Mouse (Mus musculus): ENCODE measurements at regions not wholly inside any gene's neighbourhood (a gene's known extent, or its start where the extent isn't known, plus 50 kb on each side); places are given as distances from the start of the nearest gene placed in this dataset.

DNA sequence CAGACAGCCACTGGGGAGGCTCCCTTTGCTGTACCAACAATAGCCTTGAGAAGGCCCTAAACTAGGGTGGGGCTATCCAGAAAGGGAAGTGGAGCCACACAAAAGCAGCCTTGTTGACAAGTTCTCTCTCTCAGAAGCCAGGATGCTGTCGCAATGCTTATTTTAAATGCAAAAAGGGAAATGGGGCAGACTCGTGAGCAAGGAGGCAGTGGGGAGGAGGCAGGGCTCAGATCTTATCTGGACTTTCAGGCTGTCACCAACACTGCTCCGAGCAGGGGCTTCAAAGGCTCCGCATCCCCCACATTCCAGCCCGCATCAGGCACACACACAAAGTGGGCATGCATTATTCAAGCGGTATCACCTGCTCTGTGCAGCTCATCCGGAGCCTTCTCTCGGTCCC is 648.3 kb downstream of the Vrk1 start:
- ATAC-seq (ENCODE audit: insufficient number of reproducible peaks, low FRiP score, low TSS enrichment, low read depth) (no peak), DNase-seq (ENCODE audit: low spot score) (no peak)
- no peaks in the 10 kb centered on the region for H3K27me3 ChIP-seq (ENCODE audit: control insufficient read depth, insufficient read depth, low read length)
- no peaks in the 10 kb centered on the region for H3K36me3 ChIP-seq (ENCODE audit: control insufficient read depth, insufficient read depth, low read length)
- H3K27ac ChIP-seq (replicated peaks; ENCODE audit: low read depth, low read length), result no peak overlapping the region
- WGBS, result 32% methylated on average over 8 of the region's 8 CpGs
- H3K4me2 ChIP-seq (ENCODE audit: low read depth, severe bottlenecking), result no peak overlapping the region
- no peaks in the 10 kb centered on the region for H3K9me3 ChIP-seq (ENCODE audit: control insufficient read depth, low read length)
- no peaks in the 10 kb centered on the region for H3K4me1 ChIP-seq (ENCODE audit: control insufficient read depth, insufficient read depth, low read length)
- no peak overlapping the region for H3K9ac ChIP-seq (ENCODE audit: low read length)
- no peak overlapping the region for H3K4me3 ChIP-seq (ENCODE audit: low read depth, low read length)

DNA sequence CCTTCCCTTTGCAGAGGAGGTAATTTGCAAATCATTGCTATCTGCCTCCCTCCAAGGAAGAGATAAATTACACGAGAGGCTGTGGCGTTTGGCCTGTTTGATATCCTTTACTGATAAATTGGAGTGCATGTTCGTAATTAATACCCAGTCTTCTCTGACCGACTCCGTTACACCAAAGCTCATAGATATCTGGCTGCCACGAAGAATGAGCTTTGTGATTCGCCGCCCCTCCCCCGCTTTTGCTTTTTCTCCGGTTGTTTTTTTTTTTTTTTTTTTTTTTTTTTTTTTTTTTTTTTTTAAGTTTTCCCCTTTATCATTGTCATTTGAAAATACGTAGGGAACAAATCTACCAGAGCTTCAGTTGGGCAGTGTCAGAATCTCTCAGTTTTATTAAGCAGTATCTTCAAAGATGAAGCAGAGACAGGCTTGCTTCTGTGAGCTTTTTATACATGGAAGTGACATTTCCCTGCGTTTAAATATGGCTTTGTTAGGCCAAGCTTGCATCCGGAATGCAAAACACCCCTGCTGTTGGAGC is 663.3 kb downstream of the Vrk1 start:
- H3K4me1 ChIP-seq (ENCODE audit: control insufficient read depth, insufficient read depth, low read length), result peaks cover 20% of the 10 kb centered on the region
- ATAC-seq (ENCODE audit: insufficient number of reproducible peaks, low FRiP score, low TSS enrichment, low read depth) (no peak), DNase-seq (ENCODE audit: low spot score) (peak; percentile 45)
- H3K36me3 ChIP-seq (ENCODE audit: control insufficient read depth, insufficient read depth, low read length), result no peaks in the 10 kb centered on the region
- no peak overlapping the region for H3K27ac ChIP-seq (replicated peaks; ENCODE audit: low read depth, low read length)
- 17% methylated on average over 13 of the region's 13 CpGs for WGBS
- H3K9me3 ChIP-seq (ENCODE audit: control insufficient read depth, low read length), result no peaks in the 10 kb centered on the region
- no peak overlapping the region for H3K9ac ChIP-seq (ENCODE audit: low read length)
- no peak overlapping the region for H3K4me3 ChIP-seq (ENCODE audit: low read depth, low read length)
- H3K27me3 ChIP-seq (ENCODE audit: control insufficient read depth, insufficient read depth, low read length), result no peaks in the 10 kb centered on the region
- H3K4me2 ChIP-seq (ENCODE audit: low read depth, severe bottlenecking), result 0 out of 2 replicates have a peak overlapping the region, but pooled peaks have one; percentile 8

DNA sequence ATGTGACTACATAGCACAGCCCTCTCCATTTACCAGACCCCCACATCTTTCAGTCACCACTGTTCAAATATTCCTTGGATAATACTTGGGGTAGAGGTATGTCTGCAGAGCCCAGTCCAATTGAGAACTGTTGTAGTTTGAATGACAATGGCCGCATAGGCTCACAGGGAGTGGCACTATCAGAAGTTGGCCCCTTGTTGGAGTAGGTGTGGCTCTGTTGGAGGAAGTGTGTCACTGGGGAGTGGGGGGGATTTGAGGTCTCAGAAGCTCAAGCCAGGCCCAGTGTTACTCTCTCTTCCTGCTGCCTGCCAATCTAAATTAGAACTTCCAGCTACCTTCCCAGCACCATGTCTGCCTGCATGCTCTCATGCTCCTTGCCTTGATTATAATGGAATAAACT is 664.7 kb downstream of the Vrk1 start:
- Histone ChIP-seq H3K27ac (replicated peaks; ENCODE audit: low read depth, low read length) (no peak overlapping the region), H3K9ac (ENCODE audit: low read length) (no peak overlapping the region), H3K4me1 (ENCODE audit: control insufficient read depth, insufficient read depth, low read length) (peaks cover 20% of the 10 kb centered on the region), H3K9me3 (ENCODE audit: control insufficient read depth, low read length) (no peaks in the 10 kb centered on the region), H3K27me3 (ENCODE audit: control insufficient read depth, insufficient read depth, low read length) (no peaks in the 10 kb centered on the region), H3K4me2 (ENCODE audit: low read depth, severe bottlenecking) (no peak overlapping the region), H3K4me3 (ENCODE audit: low read depth, low read length) (no peak overlapping the region), H3K36me3 (ENCODE audit: control insufficient read depth, insufficient read depth, low read length) (no peaks in the 10 kb centered on the region)
- WGBS, result 97% methylated on average over 1 of the region's 1 CpGs
- ATAC-seq (ENCODE audit: insufficient number of reproducible peaks, low FRiP score, low TSS enrichment, low read depth), result no peak
- no peak for DNase-seq (ENCODE audit: low spot score)

DNA sequence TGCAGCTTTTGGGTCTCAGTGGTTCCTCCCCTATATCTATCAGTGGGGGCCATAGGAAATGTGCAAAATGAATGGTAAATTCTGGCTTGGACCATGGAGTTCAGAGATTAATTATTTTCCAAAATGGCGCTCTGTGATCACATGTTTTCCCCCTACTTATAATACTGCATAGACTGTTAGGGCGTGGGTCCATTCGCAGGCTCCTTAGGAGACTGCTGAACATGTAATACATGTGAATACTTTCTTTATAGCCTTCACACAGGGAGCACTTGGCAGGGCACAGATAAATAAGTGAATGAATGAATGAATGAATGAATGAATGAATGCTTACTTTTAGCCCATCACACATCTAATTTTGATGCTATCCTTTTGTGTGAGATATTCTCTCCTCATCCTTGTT is 666.1 kb downstream of the Vrk1 start:
- 0 out of 2 replicates have a peak overlapping the region, but pooled peaks have one; percentile 45 for H3K27ac ChIP-seq (replicated peaks; ENCODE audit: low read depth, low read length)
- no peak overlapping the region for H3K9ac ChIP-seq (ENCODE audit: low read length)
- H3K36me3 ChIP-seq (ENCODE audit: control insufficient read depth, insufficient read depth, low read length), result no peaks in the 10 kb centered on the region
- ATAC-seq (ENCODE audit: insufficient number of reproducible peaks, low FRiP score, low TSS enrichment, low read depth) (peak; percentile 60), DNase-seq (ENCODE audit: low spot score) (no peak)
- WGBS, result 82% methylated on average over 3 of the region's 3 CpGs
- peaks cover 20% of the 10 kb centered on the region for H3K4me1 ChIP-seq (ENCODE audit: control insufficient read depth, insufficient read depth, low read length)
- H3K9me3 ChIP-seq (ENCODE audit: control insufficient read depth, low read length), result no peaks in the 10 kb centered on the region
- no peak overlapping the region for H3K4me3 ChIP-seq (ENCODE audit: low read depth, low read length)
- H3K4me2 ChIP-seq (ENCODE audit: low read depth, severe bottlenecking), result no peak overlapping the region
- H3K27me3 ChIP-seq (ENCODE audit: control insufficient read depth, insufficient read depth, low read length), result no peaks in the 10 kb centered on the region

DNA sequence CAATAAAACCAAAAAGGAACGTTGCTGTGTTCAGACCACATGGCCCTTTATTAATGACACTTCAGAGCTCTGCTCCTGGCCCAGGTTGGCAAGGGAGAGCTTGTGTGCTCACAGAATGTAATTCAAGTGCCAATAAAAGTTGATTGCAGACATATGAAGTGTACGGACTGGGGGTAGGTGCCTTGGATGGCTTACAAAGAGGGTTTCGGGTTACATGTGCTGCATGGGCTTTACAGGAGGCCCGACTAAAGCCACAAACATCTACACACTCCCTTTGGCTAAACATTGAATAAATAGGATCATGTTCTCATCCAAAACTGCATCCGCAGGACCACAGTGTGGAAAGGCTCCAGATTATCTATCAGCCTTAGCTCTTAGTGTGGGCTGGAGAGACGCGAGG is 666.5 kb downstream of the Vrk1 start:
- no peaks in the 10 kb centered on the region for H3K27me3 ChIP-seq (ENCODE audit: control insufficient read depth, insufficient read depth, low read length)
- no peak overlapping the region for H3K9ac ChIP-seq (ENCODE audit: low read length)
- no peak overlapping the region for H3K4me2 ChIP-seq (ENCODE audit: low read depth, severe bottlenecking)
- H3K36me3 ChIP-seq (ENCODE audit: control insufficient read depth, insufficient read depth, low read length), result no peaks in the 10 kb centered on the region
- WGBS, result 23% methylated on average over 7 of the region's 7 CpGs
- H3K9me3 ChIP-seq (ENCODE audit: control insufficient read depth, low read length), result no peaks in the 10 kb centered on the region
- no peak overlapping the region for H3K4me3 ChIP-seq (ENCODE audit: low read depth, low read length)
- DNase-seq (ENCODE audit: low spot score) (peak; percentile 63), ATAC-seq (ENCODE audit: insufficient number of reproducible peaks, low FRiP score, low TSS enrichment, low read depth) (peak; percentile 82)
- peaks cover 20% of the 10 kb centered on the region for H3K4me1 ChIP-seq (ENCODE audit: control insufficient read depth, insufficient read depth, low read length)
- peak overlapping the region; percentile 53 for H3K27ac ChIP-seq (replicated peaks; ENCODE audit: low read depth, low read length)

DNA sequence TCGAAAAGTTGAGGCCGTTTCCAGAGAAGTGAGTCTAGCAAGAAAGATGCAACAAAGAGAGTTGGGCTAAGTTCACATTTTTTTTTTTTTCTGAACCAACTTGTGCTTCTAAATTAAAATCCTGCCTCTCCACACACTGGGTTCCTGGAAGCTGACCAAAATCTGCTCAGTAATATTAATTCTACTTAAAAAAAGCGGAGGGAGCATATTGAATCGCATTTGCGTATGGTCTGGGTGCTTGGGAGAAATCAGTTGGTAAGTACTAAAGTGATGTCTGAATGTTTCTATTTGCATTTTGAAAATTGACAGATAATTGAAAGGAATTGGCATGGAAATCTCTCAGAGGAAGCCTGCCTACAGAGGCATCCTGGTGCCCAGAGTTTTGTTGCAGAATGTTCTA is 676.0 kb downstream of the Vrk1 start:
- H3K4me3 ChIP-seq (ENCODE audit: low read depth, low read length), result no peak overlapping the region
- peaks cover 15% of the 10 kb centered on the region for H3K4me1 ChIP-seq (ENCODE audit: control insufficient read depth, insufficient read depth, low read length)
- no peak overlapping the region for H3K9ac ChIP-seq (ENCODE audit: low read length)
- no peaks in the 10 kb centered on the region for H3K27me3 ChIP-seq (ENCODE audit: control insufficient read depth, insufficient read depth, low read length)
- DNase-seq (ENCODE audit: low spot score) (no peak), ATAC-seq (ENCODE audit: insufficient number of reproducible peaks, low FRiP score, low TSS enrichment, low read depth) (no peak)
- H3K36me3 ChIP-seq (ENCODE audit: control insufficient read depth, insufficient read depth, low read length), result no peaks in the 10 kb centered on the region
- 92% methylated on average over 5 of the region's 5 CpGs for WGBS
- H3K4me2 ChIP-seq (ENCODE audit: low read depth, severe bottlenecking), result no peak overlapping the region
- H3K27ac ChIP-seq (replicated peaks; ENCODE audit: low read depth, low read length), result no peak overlapping the region
- H3K9me3 ChIP-seq (ENCODE audit: control insufficient read depth, low read length), result no peaks in the 10 kb centered on the region

DNA sequence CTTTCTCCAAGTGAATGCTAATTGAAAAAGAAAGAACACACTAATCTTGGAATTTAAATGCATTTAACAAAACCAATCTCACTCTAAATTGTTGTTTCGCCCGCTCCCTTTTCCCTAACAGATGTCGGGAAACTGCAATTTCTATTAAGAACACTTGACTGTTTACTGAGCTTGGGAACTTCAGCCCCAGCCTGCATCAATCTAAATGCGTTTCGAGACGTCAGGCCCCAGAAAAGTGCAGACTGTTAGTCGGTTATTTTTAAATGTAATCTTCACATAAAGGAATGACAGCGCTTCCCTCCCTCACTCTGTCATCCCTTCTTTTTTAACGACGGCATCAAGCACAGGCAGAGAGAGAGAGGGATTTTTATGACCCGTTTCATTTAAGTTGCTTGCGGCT is 677.7 kb downstream of the Vrk1 start:
- H3K9me3 ChIP-seq (ENCODE audit: control insufficient read depth, low read length), result no peaks in the 10 kb centered on the region
- no peaks in the 10 kb centered on the region for H3K36me3 ChIP-seq (ENCODE audit: control insufficient read depth, insufficient read depth, low read length)
- DNase-seq (ENCODE audit: low spot score), result no peak
- H3K4me3 ChIP-seq (ENCODE audit: low read depth, low read length), result no peak overlapping the region
- H3K4me1 ChIP-seq (ENCODE audit: control insufficient read depth, insufficient read depth, low read length), result peaks cover 15% of the 10 kb centered on the region
- WGBS, result 11% methylated on average over 12 of the region's 12 CpGs
- no peak for ATAC-seq (ENCODE audit: insufficient number of reproducible peaks, low FRiP score, low TSS enrichment, low read depth)
- H3K4me2 ChIP-seq (ENCODE audit: low read depth, severe bottlenecking), result 0 out of 2 replicates have a peak overlapping the region, but pooled peaks have one; percentile 15
- H3K27me3 ChIP-seq (ENCODE audit: control insufficient read depth, insufficient read depth, low read length), result no peaks in the 10 kb centered on the region
- no peak overlapping the region for H3K9ac ChIP-seq (ENCODE audit: low read length)
- no peak overlapping the region for H3K27ac ChIP-seq (replicated peaks; ENCODE audit: low read depth, low read length)

DNA sequence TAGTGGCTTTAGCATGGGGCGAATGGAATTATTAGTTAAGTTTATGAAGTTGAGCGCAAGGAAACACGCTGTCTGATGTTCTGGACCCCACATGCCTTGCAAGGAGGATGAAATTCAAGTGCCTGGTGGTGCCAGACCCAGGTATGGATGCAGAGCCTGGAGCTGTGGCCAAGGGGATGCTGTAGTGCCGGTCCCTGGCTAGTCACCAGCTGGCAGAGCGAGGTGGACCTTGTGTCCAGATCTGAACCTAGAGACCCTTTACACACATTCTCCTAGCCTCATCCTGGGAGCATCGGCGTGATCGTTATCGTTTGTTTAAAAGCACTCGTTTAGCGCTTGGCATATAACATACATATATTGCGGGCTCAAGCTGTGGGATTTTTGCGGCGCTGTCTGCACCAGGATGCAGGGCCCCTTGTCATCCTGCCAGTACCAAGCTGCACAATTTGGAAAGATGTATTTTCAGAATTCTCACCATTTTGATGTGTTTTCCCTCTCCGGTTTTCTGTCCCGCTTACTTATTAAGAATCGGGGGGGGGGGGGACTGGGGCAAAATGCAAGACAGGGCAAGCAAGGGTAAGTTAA is 678.2 kb downstream of the Vrk1 start:
- 66% methylated on average over 17 of the region's 17 CpGs for WGBS
- Histone ChIP-seq H3K4me3 (ENCODE audit: low read depth, low read length) (no peak overlapping the region), H3K27me3 (ENCODE audit: control insufficient read depth, insufficient read depth, low read length) (no peaks in the 10 kb centered on the region), H3K27ac (replicated peaks; ENCODE audit: low read depth, low read length) (no peak overlapping the region), H3K9ac (ENCODE audit: low read length) (no peak overlapping the region), H3K9me3 (ENCODE audit: control insufficient read depth, low read length) (no peaks in the 10 kb centered on the region), H3K36me3 (ENCODE audit: control insufficient read depth, insufficient read depth, low read length) (no peaks in the 10 kb centered on the region), H3K4me2 (ENCODE audit: low read depth, severe bottlenecking) (no peak overlapping the region), H3K4me1 (ENCODE audit: control insufficient read depth, insufficient read depth, low read length) (peaks cover 15% of the 10 kb centered on the region)
- ATAC-seq (ENCODE audit: insufficient number of reproducible peaks, low FRiP score, low TSS enrichment, low read depth) (no peak), DNase-seq (ENCODE audit: low spot score) (peak; percentile 47)

DNA sequence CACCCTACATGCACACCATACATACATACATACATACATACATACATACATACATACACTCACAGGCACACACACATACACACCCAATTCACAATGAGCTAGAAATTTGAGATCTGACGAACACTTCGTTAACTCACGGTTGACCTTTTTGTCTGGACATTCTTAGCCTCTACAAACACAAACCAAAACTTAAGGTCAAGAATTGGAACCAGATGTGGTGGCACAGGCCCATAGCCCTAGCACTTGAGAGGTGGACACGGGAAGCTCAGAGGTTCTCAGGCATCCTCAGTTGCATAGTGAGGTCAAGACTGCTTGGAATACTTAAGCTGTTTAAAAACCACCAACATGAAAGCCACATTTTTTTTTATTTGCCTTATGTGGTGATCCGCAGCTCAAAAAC is 692.9 kb downstream of the Vrk1 start:
- Histone ChIP-seq H3K9me3 (ENCODE audit: control insufficient read depth, low read length) (no peaks in the 10 kb centered on the region), H3K27me3 (ENCODE audit: control insufficient read depth, insufficient read depth, low read length) (no peaks in the 10 kb centered on the region), H3K36me3 (ENCODE audit: control insufficient read depth, insufficient read depth, low read length) (no peaks in the 10 kb centered on the region), H3K4me2 (ENCODE audit: low read depth, severe bottlenecking) (no peak overlapping the region), H3K4me3 (ENCODE audit: low read depth, low read length) (no peak overlapping the region), H3K9ac (ENCODE audit: low read length) (no peak overlapping the region), H3K4me1 (ENCODE audit: control insufficient read depth, insufficient read depth, low read length) (no peaks in the 10 kb centered on the region), H3K27ac (replicated peaks; ENCODE audit: low read depth, low read length) (no peak overlapping the region)
- 33% methylated on average over 5 of the region's 5 CpGs for WGBS
- DNase-seq (ENCODE audit: low spot score) (no peak), ATAC-seq (ENCODE audit: insufficient number of reproducible peaks, low FRiP score, low TSS enrichment, low read depth) (no peak)

Measured in limb, embryonic 11.5 days (tissue).